Mouse (Mus musculus): ENCODE data around the gene Sdcbp2. TPM values are rescaled to one million over a fixed set of nuclear protein-coding genes. Genes with fewer than 3 reads are reported as not detected.

The Sdcbp2 gene
- polyA plus RNA-seq (2012; rRNA removed): 1.6 and 1.7 TPM in 2 replicates
- polyA plus RNA-seq (2014; fragmentation: Nextera tagmentation; extraction: Ambion mirVana): 2.0 and 2.4 TPM in 2 replicates

- H3K9me3 ChIP-seq (ENCODE audit: control insufficient read depth, low read length): no peaks in the 10 kb centered on the region
- H3K4me2 ChIP-seq (replicated peaks; ENCODE audit: low read depth, low read length, severe bottlenecking): no peak within 1 kb of the TSS
- DNase-seq (ENCODE audit: low spot score) (no peak), ATAC-seq (ENCODE audit: low FRiP score, low read depth) (no peak)
- no peak for TF ChIP-seq POLR2A (IDR thresholded peaks at IDR 0.05; ENCODE audit: borderline replicate concordance, extremely low read depth, insufficient read depth, insufficient read length)
- H3K27ac ChIP-seq (replicated peaks; ENCODE audit: low read depth, low read length): no peak within 1 kb of the TSS
- no peak within 1 kb of the TSS for H3K9ac ChIP-seq (ENCODE audit: low read depth, low read length, severe bottlenecking)
- H3K4me3 ChIP-seq (replicated peaks; ENCODE audit: low read length): no peak within 1 kb of the TSS
- peaks cover 6% of the 10 kb centered on the region; the same call in 1 of the 2 replicates for H3K4me1 ChIP-seq (ENCODE audit: control insufficient read depth, insufficient read depth, low read length)
- no peaks in the 10 kb centered on the region for H3K36me3 ChIP-seq (ENCODE audit: control insufficient read depth, insufficient read depth, low read length)
- H3K27me3 ChIP-seq (ENCODE audit: control insufficient read depth, insufficient read depth, low read length): no peaks in the 10 kb centered on the region
- whole genome bisulfite sequencing: 74% methylated on average over 16 of the region's 17 CpGs
Observed at GRCm38 (mm10) chr2:151571873-151572700, at the start of gene Sdcbp2. Sdcbp2 (plus strand) TSS chr2:151572622.

- ATAC-seq (ENCODE audit: low FRiP score, low read depth) (no peak), DNase-seq (ENCODE audit: low spot score) (no peak)
- 71% methylated on average over 4 of the region's 4 CpGs for WGBS
- Histone ChIP-seq H3K9me3 (ENCODE audit: control insufficient read depth, low read length) (no peaks in the 10 kb centered on the region), H3K27ac (replicated peaks; ENCODE audit: low read depth, low read length) (no peak overlapping the region), H3K36me3 (ENCODE audit: control insufficient read depth, insufficient read depth, low read length) (peaks cover 9% of the 10 kb centered on the region), H3K4me3 (replicated peaks; ENCODE audit: low read length) (no peak overlapping the region), H3K4me2 (replicated peaks; ENCODE audit: low read depth, low read length, severe bottlenecking) (no peak overlapping the region), H3K4me1 (ENCODE audit: control insufficient read depth, insufficient read depth, low read length) (no peaks in the 10 kb centered on the region), H3K9ac (ENCODE audit: low read depth, low read length, severe bottlenecking) (no peak overlapping the region), H3K27me3 (ENCODE audit: control insufficient read depth, insufficient read depth, low read length) (no peaks in the 10 kb centered on the region)
- TF ChIP-seq POLR2A (IDR thresholded peaks at IDR 0.05; ENCODE audit: borderline replicate concordance, extremely low read depth, insufficient read depth, insufficient read length): no peak
Observed at GRCm38 (mm10) chr2:151524324-151525041, 47.9 kb upstream of the Sdcbp2 start.

- DNase-seq (ENCODE audit: low spot score) (no peak), ATAC-seq (ENCODE audit: low FRiP score, low read depth) (no peak)
- Histone ChIP-seq H3K4me3 (replicated peaks; ENCODE audit: low read length) (no peak overlapping the region), H3K9ac (ENCODE audit: low read depth, low read length, severe bottlenecking) (no peak overlapping the region), H3K9me3 (ENCODE audit: control insufficient read depth, low read length) (no peaks in the 10 kb centered on the region), H3K27me3 (ENCODE audit: control insufficient read depth, insufficient read depth, low read length) (no peaks in the 10 kb centered on the region), H3K4me1 (ENCODE audit: control insufficient read depth, insufficient read depth, low read length) (no peaks in the 10 kb centered on the region), H3K27ac (replicated peaks; ENCODE audit: low read depth, low read length) (no peak overlapping the region), H3K36me3 (ENCODE audit: control insufficient read depth, insufficient read depth, low read length) (peaks cover 3% of the 10 kb centered on the region; the same call in 1 of the 2 replicates), H3K4me2 (replicated peaks; ENCODE audit: low read depth, low read length, severe bottlenecking) (no peak overlapping the region)
- WGBS: 63% methylated on average over 2 of the region's 2 CpGs
- TF ChIP-seq POLR2A (IDR thresholded peaks at IDR 0.05; ENCODE audit: borderline replicate concordance, extremely low read depth, insufficient read depth, insufficient read length): no peak
Observed at GRCm38 (mm10) chr2:151525520-151525919, 46.9 kb upstream of the Sdcbp2 start.

GRCm38 (mm10) chr2:151528066-151528465 lies 44.4 kb upstream of the Sdcbp2 start:
- 68% methylated on average over 1 of the region's 1 CpGs for WGBS
- ATAC-seq (ENCODE audit: low FRiP score, low read depth): no peak
- Histone ChIP-seq H3K9me3 (ENCODE audit: control insufficient read depth, low read length) (no peaks in the 10 kb centered on the region), H3K4me1 (ENCODE audit: control insufficient read depth, insufficient read depth, low read length) (no peaks in the 10 kb centered on the region), H3K27ac (replicated peaks; ENCODE audit: low read depth, low read length) (no peak overlapping the region), H3K36me3 (ENCODE audit: control insufficient read depth, insufficient read depth, low read length) (no peaks in the 10 kb centered on the region), H3K4me2 (replicated peaks; ENCODE audit: low read depth, low read length, severe bottlenecking) (no peak overlapping the region), H3K4me3 (replicated peaks; ENCODE audit: low read length) (no peak overlapping the region), H3K9ac (ENCODE audit: low read depth, low read length, severe bottlenecking) (no peak overlapping the region), H3K27me3 (ENCODE audit: control insufficient read depth, insufficient read depth, low read length) (no peaks in the 10 kb centered on the region)
- no peak for TF ChIP-seq POLR2A (IDR thresholded peaks at IDR 0.05; ENCODE audit: borderline replicate concordance, extremely low read depth, insufficient read depth, insufficient read length)
- DNase-seq (ENCODE audit: low spot score): no peak

GRCm38 (mm10) chr2:151529169-151529568 lies 43.3 kb upstream of the Sdcbp2 start:
- Histone ChIP-seq H3K9ac (ENCODE audit: low read depth, low read length, severe bottlenecking) (no peak overlapping the region), H3K4me3 (replicated peaks; ENCODE audit: low read length) (no peak overlapping the region), H3K4me1 (ENCODE audit: control insufficient read depth, insufficient read depth, low read length) (no peaks in the 10 kb centered on the region), H3K36me3 (ENCODE audit: control insufficient read depth, insufficient read depth, low read length) (no peaks in the 10 kb centered on the region), H3K27me3 (ENCODE audit: control insufficient read depth, insufficient read depth, low read length) (no peaks in the 10 kb centered on the region), H3K27ac (replicated peaks; ENCODE audit: low read depth, low read length) (no peak overlapping the region), H3K4me2 (replicated peaks; ENCODE audit: low read depth, low read length, severe bottlenecking) (no peak overlapping the region), H3K9me3 (ENCODE audit: control insufficient read depth, low read length) (no peaks in the 10 kb centered on the region)
- no peak for DNase-seq (ENCODE audit: low spot score)
- no peak for TF ChIP-seq POLR2A (IDR thresholded peaks at IDR 0.05; ENCODE audit: borderline replicate concordance, extremely low read depth, insufficient read depth, insufficient read length)
- ATAC-seq (ENCODE audit: low FRiP score, low read depth): no peak

Data from limb, embryonic 14.5 days (tissue).